Mouse (Mus musculus) CD4-positive, CD25-positive, alpha-beta regulatory T cell, adult 4 months (primary cell): ENCODE data around the gene Ap3d1. TPM values are rescaled to one million over a fixed set of nuclear protein-coding genes. Genes with fewer than 3 reads are reported as not detected.
A peak's percentile ranks its signal among the peaks of the same experiment; 100 is the strongest.

Experiments
- ATAC-seq: one replicate; pipeline ENCODE4 v1.8.0; 2017
- polyA plus RNA-seq, 2 experiments: library from polyadenylated mRNA; unstranded; fragments of 100-300 nt; shearing (Covaris generic); gene quantifications; one replicate each; pipeline ENCODE4 v1.2.1; 2017

The Ap3d1 gene
- polyA plus RNA-seq, 2 experiments from 2014 or later = 26.7 to 29.1 TPM

DNA sequence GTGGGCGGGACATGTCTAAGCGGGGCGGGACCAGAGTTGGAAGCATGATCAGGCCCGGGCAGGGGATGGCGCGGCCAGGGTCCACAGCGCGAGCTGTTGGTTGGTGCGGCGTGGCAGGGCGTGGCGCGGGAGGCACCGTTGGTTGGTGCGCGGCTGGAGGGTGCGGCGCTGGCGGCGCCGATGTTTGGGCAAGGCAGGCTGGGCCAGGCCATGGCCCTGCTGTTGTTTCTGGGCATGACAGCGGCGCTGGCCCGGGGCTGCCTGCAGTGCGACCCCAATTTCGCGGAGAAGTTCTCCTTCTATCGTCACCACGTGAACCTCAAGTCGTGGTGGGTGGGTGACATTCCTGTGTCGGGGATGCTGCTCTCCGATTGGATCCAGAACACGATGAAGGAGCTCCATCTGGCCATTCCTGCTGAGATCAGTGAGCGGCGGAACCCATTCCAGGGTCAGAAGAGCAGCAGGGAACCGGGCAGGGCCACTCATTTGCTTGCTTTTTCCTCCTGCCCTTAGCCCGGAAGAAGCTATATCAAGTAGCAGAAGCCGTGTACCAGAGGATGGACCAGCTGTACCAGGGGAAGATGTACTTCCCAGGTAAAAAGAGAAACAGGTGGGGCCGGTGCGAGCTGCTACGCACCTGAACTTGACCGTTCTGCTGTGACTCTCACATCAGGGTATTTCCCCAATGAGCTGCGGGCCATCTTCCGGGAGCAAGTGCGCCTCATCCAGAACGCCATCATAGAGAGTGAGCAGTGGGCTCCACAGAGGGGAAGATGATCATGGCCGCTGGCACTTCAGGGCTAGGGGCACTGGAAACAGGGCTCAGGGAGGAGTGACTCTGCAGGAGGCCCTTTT, 39.3 kb downstream of the Ap3d1 start:
- peak; percentile 47 for ATAC-seq

DNA sequence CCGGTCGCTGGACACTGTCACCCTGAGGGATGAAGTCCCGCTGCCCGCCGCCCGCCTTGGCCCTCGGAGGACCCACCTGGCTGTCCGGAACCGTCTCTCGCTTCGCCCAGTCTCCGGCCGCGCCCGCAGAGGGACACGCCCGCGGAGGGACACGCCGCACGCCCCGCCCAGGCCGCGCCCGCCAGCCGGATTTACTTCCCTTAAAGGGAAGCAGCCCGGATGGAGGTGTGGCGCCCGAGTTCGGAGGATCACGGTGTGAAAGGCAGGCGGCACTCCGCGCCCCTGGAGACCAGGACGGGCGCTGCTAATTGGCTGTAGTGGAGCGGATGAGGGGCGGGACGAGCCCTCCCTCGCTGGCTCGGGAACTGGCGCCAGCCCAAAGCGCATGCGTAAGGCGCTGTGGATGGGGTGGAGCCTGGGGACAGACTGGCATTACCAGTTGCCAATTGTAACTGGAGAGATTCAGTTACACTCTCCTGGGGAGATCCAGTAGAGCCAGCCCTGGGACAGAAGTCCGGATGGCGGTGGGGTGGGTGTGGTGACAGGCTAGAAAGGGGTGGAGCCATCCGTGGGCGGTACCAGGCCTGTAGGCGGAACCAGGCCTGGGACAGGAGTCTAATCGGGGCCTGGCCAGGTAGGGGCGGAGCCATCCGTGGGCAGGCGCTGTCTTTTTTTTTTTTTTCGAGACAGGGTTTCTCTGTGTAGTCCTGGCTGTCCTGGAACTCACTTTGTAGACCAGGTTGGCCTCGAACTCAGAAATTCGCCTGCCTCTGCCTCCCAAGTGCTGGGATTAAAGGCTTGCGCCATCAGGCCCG, 40.1 kb downstream of the Ap3d1 start, which contains the start of the genes Mob3a and Izumo4:
TSS of gene Mob3a (minus strand) at position 257 of the 815 bp plus-strand sequence.
TSS of gene Izumo4 (plus strand) at position 464 of the 815 bp plus-strand sequence.
- ATAC-seq = peak; percentile 80

DNA sequence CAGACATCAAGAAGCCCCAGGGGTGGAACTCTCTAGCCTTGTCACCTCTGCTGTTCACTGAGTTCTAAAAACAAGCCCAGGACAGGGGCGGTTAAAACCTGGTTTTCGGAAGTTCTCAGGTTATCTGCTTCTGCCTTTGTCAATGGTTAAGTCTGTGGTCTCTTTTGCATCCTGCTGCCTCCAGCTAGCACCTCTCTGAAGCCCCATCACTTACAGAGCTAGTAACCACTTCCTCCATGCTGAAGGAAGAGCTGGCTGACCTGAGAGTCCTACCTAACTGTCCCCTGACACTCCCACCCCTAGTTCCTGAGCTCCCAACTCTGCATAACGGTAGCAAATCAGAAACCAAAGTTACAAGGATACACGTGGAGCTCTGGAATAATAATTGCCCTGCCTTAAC, 41.3 kb downstream of the Ap3d1 start:
- peak; percentile 40 for ATAC-seq

DNA sequence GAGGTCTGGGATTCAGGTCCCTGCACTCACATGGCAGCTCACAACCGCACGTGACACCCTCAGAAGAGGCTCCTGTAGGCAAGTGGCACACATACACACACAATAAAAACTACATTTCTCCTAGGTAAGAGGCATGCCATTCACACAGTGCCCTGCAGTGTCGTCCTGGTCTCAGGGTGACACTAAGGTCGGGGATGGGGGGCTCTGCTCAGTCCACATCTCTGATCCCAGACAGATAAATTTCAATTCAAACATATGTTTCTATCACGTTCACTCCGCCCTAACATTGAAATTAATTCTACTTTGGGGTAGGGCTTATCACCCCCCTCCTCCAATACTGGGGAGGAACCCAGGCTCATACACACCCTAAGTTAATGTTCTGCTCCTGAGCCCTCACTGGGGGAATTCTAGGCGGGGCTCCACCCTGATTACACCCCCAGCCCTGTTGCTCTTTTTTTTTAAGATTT, 42.0 kb downstream of the Ap3d1 start:
- no peak for ATAC-seq

DNA sequence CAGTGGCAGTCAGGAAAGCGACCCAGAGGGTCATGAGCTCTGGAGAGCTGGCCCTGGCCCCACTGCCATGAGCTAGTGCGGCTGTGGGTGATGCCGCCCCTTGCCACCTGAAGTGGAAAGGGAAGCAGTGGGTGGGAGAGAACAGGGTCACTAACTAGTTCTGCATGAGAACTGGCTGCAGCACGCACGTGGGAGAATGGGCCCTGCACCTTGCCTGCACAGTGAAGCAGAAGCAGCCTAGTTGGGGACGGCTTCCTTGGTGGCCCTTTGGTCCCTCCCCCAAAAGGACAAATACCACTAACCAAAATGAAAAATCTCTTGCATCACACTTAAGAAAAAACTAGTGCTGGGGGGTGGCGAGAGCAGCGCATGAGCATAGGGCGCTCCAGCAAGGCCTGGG, 43.5 kb downstream of the Ap3d1 start:
- ATAC-seq = no peak

DNA sequence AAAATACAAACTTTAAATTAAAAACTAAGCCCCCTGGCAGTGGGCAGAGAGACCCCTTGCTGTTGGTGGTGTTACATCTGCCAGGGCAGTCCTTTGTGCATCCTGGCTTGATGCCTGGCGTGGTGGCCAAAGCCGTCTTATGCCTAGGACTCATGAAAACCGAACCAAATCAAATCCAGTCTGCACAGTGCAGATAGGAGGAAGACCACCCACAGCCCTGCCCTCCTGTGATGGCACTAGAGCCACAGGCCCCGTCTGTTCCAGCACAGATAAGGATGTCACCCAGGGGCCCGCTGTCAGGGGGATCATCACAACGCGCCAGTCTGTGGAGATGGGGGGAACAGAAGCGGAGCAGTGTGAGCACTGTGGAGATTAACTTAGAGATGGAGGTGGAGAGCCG, 44.3 kb downstream of the Ap3d1 start:
- ATAC-seq = no peak

DNA sequence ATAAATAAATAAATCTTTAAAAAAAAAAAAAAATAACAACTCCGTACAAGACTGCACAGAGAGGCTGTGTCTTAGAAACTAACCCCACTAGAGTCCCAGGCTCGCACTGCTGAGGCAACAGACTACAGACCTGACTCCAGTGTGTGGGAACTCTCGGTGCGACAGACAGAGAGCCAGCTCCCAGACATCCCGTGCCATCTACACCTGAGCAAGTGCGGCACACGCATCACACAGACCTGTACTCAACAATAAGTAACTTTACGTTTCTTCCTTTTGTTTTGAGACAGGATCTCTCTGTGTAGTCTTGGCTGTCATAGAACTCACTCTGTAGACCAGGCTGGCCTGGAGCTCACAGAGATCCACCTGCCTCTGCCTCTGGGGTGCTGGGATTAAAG, 44.7 kb downstream of the Ap3d1 start:
- no peak for ATAC-seq

DNA sequence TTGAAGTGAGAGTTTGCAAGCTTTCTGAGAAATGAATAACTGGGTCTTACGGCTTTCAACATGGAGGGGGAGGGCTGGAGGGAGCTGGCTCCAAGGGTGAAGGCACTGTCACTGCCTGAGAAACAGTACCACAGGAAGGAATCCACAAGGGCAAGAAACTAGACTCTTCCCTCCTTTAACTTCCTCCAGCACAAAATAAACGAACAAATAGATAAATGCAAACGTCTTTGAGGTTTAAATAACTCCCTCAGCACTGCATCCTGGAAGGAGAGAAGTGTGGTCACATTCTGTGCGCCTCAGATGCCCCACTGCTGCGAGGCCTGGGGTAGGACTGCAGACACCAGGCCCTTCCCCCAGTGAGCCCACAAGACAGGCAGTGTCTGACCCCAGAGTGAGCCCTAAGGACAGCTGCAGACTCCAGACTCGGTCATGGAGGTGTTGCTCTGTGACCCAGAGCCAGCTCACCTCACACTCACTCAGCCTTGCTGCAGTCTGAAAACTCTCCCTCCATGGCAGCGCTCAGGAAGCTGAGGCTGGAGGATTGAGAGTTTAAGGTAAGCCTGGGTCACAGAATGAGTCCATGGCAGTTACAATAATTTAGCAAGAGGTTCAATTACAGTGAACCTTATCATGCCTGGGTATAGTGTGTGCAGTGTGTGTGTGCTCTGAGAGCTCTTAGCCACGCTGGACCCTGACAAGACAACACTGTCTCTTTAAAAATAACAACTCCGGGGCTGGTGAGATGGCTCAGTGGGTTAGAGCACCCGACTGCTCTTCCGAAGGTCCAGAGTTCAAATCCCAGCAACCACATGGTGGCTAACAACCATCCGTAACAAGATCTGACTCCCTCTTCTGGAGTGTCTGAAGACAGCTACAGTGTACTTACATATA, 45.3 kb downstream of the Ap3d1 start:
- no peak for ATAC-seq

DNA sequence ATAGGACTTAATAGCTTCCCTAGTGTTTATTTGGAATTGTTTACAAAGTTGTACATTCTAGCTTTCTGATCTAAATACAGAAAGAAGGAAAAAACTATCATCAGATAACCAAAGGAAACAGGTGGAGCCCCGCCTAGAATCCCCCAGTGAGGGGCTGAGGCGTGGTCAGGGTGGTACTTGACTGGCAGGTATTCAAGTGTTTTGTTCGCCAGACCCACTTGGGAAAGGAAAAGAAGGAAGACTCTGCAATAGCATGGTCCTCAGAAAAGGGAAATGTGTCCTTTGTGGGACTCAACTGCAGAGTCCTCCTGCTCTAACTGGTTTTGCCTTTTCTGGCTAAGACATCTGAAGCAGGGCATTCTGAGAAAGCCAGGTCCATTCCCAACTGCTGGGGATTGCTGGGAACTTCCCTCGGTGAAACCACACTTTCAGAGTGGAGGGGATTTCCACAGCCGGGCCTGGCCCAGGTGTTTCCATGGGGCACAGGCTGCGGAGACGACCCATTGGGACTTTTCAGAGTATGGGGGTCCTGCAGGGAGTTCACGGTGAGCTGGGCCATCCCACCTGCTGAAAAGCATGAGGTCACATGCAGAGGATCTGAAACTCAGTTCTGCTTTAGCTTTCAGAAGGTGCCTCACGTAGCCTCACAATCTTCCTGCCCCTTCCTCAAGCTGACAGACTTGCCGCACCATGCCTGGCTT, 46.1 kb downstream of the Ap3d1 start:
- ATAC-seq = peak; percentile 3

DNA sequence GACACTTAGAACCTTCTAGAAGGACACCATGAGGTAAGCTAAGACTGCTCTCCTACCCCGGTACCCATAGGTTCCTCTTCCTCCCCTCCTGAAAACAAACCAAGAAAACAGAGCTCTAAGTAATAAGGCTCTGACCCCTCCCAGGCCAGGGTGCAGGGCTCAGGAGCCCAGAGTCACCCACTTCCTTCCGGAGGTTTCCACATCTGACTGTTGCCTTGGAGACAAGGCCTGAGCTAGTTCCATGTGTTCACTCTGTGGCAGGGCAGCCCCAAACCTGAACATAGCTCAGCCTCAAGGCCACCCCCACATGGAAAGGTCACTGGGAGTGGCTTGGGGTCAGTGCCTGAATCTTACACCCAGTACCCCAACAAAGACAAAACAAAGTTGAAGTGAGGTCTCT, 46.9 kb downstream of the Ap3d1 start:
- peak; percentile 82 for ATAC-seq

DNA sequence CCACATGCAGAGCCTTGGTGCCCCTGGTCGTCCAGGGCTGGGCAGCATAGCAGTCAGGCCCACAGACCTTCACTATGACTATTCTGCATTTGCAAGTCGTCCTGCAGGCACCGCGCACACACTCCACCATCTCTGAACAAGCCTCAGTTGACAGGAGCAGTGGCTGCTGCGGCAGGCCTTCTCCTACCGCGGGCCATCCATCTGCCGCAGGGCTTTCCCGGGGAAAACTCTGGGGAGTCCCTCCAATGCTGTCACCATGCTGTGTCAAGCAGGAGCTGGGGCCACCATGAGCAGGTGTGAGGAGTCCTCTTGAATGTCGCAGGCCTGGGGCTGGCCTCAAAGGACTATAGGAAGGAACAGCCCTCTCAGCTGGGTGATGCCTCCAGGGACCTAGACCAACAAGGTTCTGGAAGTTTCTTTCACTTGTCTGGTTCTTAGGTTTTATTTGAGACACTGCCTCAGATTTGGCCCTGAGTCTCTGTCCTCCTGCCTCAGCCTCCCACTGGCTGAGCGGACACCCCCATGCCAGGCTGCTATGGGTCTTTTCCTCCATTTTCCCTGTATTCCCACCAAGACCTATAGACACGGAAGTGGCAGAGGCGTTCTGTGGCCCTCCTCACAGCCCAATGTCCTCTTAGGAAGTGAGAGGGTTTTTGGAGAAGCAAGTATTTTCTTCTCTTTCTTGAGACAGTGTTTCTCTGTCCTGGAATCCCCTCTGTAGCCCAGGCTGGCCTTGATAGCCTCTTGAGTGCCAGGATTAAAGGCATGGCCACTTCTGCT, 47.7 kb downstream of the Ap3d1 start:
- no peak for ATAC-seq

DNA sequence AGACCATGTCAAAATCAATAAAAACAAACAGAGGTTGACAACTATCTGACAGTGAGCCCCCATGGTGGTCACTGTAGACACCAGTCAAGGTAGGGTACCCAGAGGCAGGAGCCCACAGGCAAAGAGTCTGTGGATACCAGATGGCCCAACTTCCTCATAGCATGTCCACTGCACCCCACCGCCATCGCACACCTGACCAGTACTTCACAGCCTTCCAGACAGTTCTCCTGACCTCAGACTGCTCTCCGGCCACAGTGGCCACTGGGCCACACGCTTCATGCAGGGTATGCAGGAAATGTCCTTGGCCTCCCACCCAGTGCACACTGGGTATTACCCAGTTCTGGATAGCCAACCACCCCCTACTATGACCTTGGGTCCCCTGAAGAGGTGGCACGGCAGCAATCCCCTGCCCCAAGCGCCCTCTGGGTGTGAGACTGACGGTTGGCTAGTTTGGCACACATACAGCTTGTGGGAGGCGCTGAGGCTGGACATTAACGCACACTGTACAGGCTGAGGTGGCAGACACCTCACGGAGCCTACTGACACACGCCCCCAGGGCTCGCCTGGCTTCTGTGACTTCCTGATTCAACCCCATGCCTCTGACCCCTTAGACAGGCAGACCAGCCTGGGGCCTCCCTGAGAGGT, 48.5 kb downstream of the Ap3d1 start:
- no peak for ATAC-seq

DNA sequence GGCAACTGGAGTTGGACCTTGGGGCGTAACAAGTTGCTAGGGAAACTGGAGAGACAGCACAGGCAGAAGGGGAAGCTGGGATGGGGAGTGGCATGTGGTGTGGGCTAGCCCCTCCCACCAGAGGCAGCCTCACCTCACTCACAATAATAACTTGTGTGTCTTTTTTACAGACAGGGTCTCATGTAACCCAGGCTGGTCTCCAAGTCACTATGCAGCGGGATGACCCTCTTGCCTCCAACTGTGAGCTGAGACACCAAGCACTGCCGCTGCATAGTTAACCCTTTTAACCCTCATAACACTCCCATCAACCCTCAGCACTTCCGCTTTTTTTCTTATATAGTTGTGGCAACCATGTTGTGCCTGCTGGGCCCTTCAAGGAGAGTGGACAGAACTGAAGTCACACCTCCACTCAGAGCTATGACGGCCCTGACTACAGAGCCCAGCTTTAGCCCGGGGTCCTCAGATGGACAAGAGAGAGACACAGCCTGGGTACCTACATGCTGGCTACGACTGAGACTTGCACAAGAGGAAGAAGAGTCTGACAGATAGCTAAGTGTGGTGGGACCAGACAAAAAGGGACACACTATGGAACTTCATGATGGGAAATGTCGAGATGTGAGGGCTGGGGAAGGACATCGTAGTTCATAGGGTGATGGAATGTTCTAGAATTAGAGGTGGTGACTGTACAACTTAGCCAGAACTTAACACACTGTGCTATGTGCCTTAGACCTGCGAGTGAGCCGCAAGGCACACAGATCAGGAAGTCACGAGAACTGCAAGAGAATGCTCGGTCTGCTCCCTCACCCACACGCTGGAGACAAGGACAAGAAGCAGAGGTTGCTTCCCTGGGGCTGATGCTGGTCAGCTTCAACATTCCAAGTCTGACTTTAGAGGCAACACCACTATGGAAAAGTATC, 49.6 kb downstream of the Ap3d1 start:
- ATAC-seq = peak; percentile 14

DNA sequence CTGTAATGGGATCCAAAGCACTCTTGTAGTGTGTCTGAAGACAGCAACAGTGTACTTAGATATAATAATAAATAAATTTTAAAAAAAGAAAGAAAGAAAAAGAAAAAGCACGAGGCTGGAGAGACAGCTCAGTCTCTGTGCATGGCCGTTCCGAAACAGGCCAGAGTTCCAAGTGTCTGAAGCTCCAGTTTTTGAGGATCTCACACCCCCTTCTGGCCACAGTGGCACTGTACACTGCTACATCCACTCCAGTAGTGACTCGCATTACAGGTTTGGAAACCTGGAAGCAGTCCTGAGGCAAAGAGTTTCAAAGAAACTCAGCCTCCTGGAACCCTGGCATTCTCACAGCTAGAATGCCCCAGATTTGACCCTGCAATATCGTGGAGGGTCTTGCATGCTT, 54.2 kb downstream of the Ap3d1 start:
- peak; percentile 28 for ATAC-seq

DNA sequence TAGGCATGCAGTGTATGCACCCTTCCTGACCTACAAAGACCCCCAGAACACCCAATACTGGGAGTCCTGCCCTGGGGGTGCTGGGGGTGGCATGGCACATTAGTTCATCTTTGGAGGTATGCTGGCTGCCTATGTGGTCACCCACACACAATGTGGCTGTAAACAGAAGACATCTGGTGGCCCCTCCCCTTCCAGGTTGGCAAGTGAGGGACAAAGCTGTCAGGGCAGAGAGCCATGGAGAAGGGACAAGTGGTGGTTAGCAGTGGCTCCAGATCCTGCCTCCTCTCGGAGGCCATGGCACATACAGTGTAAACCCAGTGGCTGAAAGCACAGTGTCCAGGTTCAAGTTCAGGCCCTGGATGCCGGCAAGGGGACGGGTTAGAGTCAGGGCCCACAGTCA, 55.4 kb downstream of the Ap3d1 start:
- ATAC-seq = no peak

DNA sequence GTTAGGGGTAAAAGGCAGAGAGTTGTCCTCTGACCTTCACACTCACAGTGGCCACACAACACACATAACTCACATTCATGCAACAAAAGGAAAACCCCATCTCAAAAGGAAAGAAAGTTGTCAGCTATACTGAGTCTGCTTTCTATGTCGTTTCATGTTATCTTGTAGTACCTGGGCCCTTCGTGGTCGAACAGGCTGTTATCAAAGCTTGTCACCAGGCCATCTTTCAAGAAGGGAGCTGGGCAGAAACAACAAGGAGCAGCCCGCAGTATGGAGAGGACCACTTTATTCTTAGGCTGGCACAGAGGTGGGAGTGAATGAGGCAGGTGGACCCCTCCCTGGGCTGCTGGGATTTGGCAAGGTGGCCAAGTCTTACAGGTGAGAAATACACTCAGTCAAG, 57.1 kb downstream of the Ap3d1 start:
- no peak for ATAC-seq

DNA sequence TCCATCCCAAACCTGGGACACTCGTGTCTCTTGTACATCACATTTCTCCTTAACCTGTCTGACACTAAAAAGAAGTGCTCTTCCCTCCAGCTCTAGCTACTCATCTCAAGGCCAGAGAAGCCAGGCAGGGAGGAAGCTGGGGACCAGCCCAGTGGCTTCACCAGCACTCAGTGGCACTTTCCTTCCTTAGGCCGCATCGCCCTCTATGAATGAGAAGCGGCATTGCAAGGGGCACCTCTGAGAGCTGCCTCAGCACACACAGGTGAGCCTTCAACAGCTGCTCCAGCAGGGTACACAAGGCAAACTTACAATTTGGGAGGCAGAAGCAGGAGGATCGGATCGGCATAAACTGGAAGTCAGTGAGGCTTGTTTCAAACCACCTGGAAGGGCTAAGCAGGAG, 57.9 kb downstream of the Ap3d1 start:
- ATAC-seq = peak; percentile 66

DNA sequence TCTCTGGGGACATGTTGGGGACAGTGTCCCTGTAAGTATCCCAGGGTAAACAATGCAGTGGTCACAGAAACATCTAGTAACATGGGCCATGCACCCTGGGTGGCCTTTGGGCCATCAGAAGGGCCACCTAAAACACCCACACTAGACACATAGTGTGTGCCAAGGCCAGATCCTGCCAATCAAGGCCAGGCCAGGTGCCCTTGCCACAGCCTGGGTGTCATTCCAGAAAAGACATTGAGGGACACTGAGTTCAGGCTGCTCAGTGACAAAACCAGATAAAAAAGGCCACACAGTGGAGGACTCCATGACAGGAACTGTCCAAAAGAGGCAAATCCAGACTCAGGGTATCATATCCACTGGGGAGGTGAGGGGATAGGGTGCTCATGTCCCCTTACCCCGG, 58.4 kb downstream of the Ap3d1 start:
- ATAC-seq = no peak

DNA sequence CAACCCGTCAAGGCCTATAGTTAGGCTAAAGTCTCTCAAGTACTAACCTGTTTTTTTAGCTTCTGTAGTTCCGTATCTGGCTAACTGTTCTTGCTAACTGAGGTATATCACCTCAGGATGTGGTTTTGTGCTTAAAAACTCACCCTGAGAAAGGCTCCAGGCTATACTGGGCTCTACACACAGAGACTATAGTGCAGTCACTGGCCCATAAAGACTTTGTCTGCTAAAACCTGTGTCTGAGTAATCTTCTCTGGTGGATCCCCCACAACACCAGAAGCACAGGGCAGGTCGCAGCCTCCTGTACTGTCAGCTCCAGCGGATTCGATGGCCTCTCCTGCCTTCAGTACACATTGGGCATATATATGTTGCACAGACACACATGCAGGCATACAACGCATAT, 60.1 kb downstream of the Ap3d1 start:
- ATAC-seq = peak; percentile 53
